Mouse (Mus musculus) embryo, embryonic 11.5 days (tissue): ENCODE results near the gene Gm2022.
"Not testable (repeated sequence)": the region's sequence is repeated elsewhere in the genome, so short reads cannot be mapped to it uniquely, and the experiment has no call there.

ENCODE experiments used
- DNase-seq: peaks from one replicate; pipeline ENCODE4 v3.0.0-alpha.2; 2012; ENCODE audit warnings: low read depth, low spot score

Gene Gm2022

GRCm38 (mm10) chr12:87895070-87895469 lies at the start of gene Gm2022:
Gene Gm2022, plus strand, starts transcription at chr12:87895370.
- not testable (repeated sequence) for DNase-seq

- not testable (repeated sequence) for DNase-seq
These were observed 44.5 kb upstream of the Gm2022 start for GRCm38 (mm10) chr12:87850657-87851056.

- DNase-seq, result not testable (repeated sequence)
These were observed 39.1 kb upstream of the Gm2022 start for GRCm38 (mm10) chr12:87856067-87856466.

GRCm38 (mm10) chr12:87861740-87862692 lies 33.2 kb upstream of the Gm2022 start:
- not testable (repeated sequence) for DNase-seq

GRCm38 (mm10) chr12:87863638-87864037 lies 31.5 kb upstream of the Gm2022 start:
- not testable (repeated sequence) for DNase-seq

- DNase-seq, result not testable (repeated sequence)
These were observed 31.1 kb upstream of the Gm2022 start for GRCm38 (mm10) chr12:87864048-87864447.

- DNase-seq, result not testable (repeated sequence)
These were observed 21.4 kb upstream of the Gm2022 start, which contains the start of gene Gm2016 for GRCm38 (mm10) chr12:87873772-87874171. Gene Gm2016, plus strand, starts transcription at chr12:87874072.

- DNase-seq, result not testable (repeated sequence)
These were observed 24.6 kb downstream of the Gm2022 start, which contains the start of gene Gm2035 for GRCm38 (mm10) chr12:87919721-87920120. Gene Gm2035, minus strand, starts transcription at chr12:87919857.
